ENCODE assay signal across 8 mouse cellular contexts in the genomic region with DNA sequence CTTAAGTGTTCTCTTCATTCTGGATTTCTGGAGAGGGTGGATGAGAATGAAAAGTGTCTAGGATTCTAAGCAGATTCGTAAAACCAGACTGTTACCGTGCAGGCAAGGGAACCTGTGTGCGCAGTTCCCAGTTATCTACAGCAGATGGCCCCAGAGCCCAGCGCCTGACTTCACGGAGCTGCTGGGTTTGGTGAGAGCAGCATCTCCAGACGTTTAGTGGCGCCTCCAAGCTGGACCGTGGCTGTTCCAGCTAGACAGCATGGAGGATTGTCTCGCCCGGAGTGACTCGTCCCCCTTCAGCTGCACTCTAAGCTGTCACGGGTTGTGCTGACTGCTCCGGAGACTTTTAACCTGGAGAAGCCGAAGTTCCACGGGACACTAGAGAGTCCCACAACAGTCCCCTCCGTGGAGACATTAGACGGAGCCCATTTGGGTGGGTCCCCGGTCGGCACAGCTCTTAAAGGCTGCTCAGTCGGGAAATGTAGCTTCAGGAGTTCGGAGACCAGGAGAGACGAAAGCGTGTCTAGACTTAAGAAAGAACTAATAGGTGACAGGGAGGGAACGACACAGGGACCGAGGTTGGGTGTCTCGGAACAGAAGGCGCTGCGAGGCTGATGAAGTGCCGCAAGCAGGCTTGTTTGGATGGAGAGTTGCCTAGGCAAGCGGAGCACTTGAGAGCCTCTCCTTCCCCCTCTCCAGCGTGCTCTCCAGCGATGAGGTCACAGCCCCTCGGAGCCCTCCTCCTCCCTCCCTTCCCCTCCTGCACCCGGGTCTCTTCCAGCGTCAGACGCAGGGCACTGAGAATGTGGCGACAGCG. TPM values are rescaled to one million over a fixed set of nuclear protein-coding genes. Genes with fewer than 3 reads are reported as not detected.
DNase-seq lines count a peak whose midpoint lies in the region; ATAC-seq and TF ChIP-seq lines count a peak whose summit lies in the region.

No protein-coding gene starts in this region.

- TF ChIP-seq EP300 in liver, postnatal 0 days (IDR thresholded peaks at IDR 0.05; ENCODE audit: low read depth), result no peak

- peaks cover 32% of the 10 kb centered on the region for H3K27me3 ChIP-seq in G1E (ENCODE audit: insufficient read depth, low read length)
- peaks cover 10% of the 10 kb centered on the region; the same call in 1 of the 2 replicates for H3K27me3 ChIP-seq in forebrain, embryonic 15.5 days
- peaks cover 13% of the 10 kb centered on the region for H3K27me3 ChIP-seq in liver, postnatal 0 days (ENCODE audit: insufficient read depth, low read length)
- peaks cover 18% of the 10 kb centered on the region for H3K27me3 ChIP-seq in neural tube, embryonic 14.5 days (ENCODE audit: control insufficient read depth, insufficient read depth, low read length)

- TF ChIP-seq CTCF in G1E (IDR thresholded peaks at IDR 0.05; ENCODE audit: low read depth, low read length), result 0 out of 2 replicates have a peak, but pooled peaks have one; percentile 11
- TF ChIP-seq CTCF in liver, postnatal 0 days (IDR thresholded peaks at IDR 0.05; ENCODE audit: low read depth), result peak; percentile 84

- H3K4me1 ChIP-seq in G1E (ENCODE audit: insufficient read depth, low read depth, low read length), result 0 out of 2 replicates have a peak, but pooled peaks cover 4% of the 10 kb centered on the region
- peaks cover 5% of the 10 kb centered on the region for H3K4me1 ChIP-seq in forebrain, embryonic 15.5 days
- 0 out of 2 replicates have a peak, but pooled peaks cover 5% of the 10 kb centered on the region for H3K4me1 ChIP-seq in liver, postnatal 0 days (ENCODE audit: insufficient read depth)
- peaks cover 5% of the 10 kb centered on the region; the same call in 1 of the 2 replicates for H3K4me1 ChIP-seq in neural tube, embryonic 14.5 days (ENCODE audit: control insufficient read depth, insufficient read depth, low read length)

- WGBS in forebrain, embryonic 15.5 days, result under 1% methylated on average over 38 of the region's 38 CpGs
- under 1% methylated on average over 38 of the region's 38 CpGs for WGBS in liver, postnatal 0 days (ENCODE audit: insufficient replicate concordance)
- under 1% methylated on average over 38 of the region's 38 CpGs for WGBS in neural tube, embryonic 14.5 days

- no peaks in the 10 kb centered on the region for H3K9me3 ChIP-seq in G1E (replicated peaks)
- H3K9me3 ChIP-seq in forebrain, embryonic 15.5 days, result no peaks in the 10 kb centered on the region
- no peaks in the 10 kb centered on the region for H3K9me3 ChIP-seq in liver, postnatal 0 days (ENCODE audit: low read length)
- H3K9me3 ChIP-seq in neural tube, embryonic 14.5 days (ENCODE audit: control insufficient read depth, low read length), result no peaks in the 10 kb centered on the region

- no peak for DNase-seq in G1E (ENCODE audit: low spot score)
- DNase-seq in cerebellum, adult 11-12 months, result peak; percentile 34
- peak; percentile 47 to 63 for DNase-seq in heart, postnatal 36 days
- peak; percentile 66 to 87 for DNase-seq in layer of hippocampus, adult 18-20 months (ENCODE audit: low spot score in 2 of 2)
- DNase-seq in liver, postnatal 0 days, result peak; percentile 64
- peak; percentile 44 for DNase-seq in thymus, postnatal 14 days

- peak overlapping the region; percentile 87 for H3K4me2 ChIP-seq in forebrain, embryonic 15.5 days (replicated peaks)
- H3K4me2 ChIP-seq in liver, postnatal 0 days (ENCODE audit: low read depth, low read length), result peak overlapping the region; percentile 69
- peak overlapping the region; percentile 76 for H3K4me2 ChIP-seq in neural tube, embryonic 14.5 days (ENCODE audit: low read depth, low read length)

- ATAC-seq in G1E (ENCODE audit: extremely low read depth, insufficient number of reproducible peaks, low FRiP score, poor library complexity, severe bottlenecking), result 0 out of 2 replicates have a peak, but pooled peaks have one; percentile 45
- ATAC-seq in forebrain, embryonic 15.5 days (replicated peaks), result peak; percentile 95
- peak; percentile 75 for ATAC-seq in liver, postnatal 0 days
- peak; percentile 97 for ATAC-seq in neural tube, embryonic 14.5 days (ENCODE audit: low read depth)

- H3K27ac ChIP-seq in forebrain, embryonic 15.5 days (replicated peaks), result no peak overlapping the region
- H3K27ac ChIP-seq in liver, postnatal 0 days (ENCODE audit: low read depth), result no peak overlapping the region
- H3K27ac ChIP-seq in neural tube, embryonic 14.5 days (ENCODE audit: low read depth, low read length), result no peak overlapping the region

- H3K4me3 ChIP-seq in G1E (ENCODE audit: low read depth, low read length), result no peak overlapping the region
- H3K4me3 ChIP-seq in forebrain, embryonic 15.5 days, result peak overlapping the region; percentile 50
- peak overlapping the region; percentile 36 for H3K4me3 ChIP-seq in liver, postnatal 0 days (ENCODE audit: low read depth, low read length)
- peak overlapping the region; percentile 35 for H3K4me3 ChIP-seq in neural tube, embryonic 14.5 days (ENCODE audit: low read depth, low read length)

- intact Hi-C loops in heart, postnatal 36 days (cut with DNase I), result loop anchor here (1.0 kb wide), 1 partner anchor 399 kb away; no protein-coding TSS in a partner anchor

- H3K9ac ChIP-seq in forebrain, embryonic 15.5 days (replicated peaks), result peak overlapping the region; percentile 45
- peak overlapping the region; percentile 26 for H3K9ac ChIP-seq in liver, postnatal 0 days (replicated peaks)
- H3K9ac ChIP-seq in neural tube, embryonic 14.5 days (replicated peaks; ENCODE audit: low read depth, low read length), result peak overlapping the region; percentile 46; the same call in 1 of the 2 replicates

- H3K36me3 ChIP-seq in G1E (replicated peaks), result no peaks in the 10 kb centered on the region
- no peaks in the 10 kb centered on the region for H3K36me3 ChIP-seq in forebrain, embryonic 15.5 days
- H3K36me3 ChIP-seq in liver, postnatal 0 days (replicated peaks; ENCODE audit: insufficient read depth, low read length), result no peaks in the 10 kb centered on the region
- no peaks in the 10 kb centered on the region for H3K36me3 ChIP-seq in neural tube, embryonic 14.5 days (ENCODE audit: control insufficient read depth, insufficient read depth, low read length)

RNA-seq across cellular contexts. Expression of a gene that starts 16.1 kb away (rescaled TPM):
- not detected in 2 replicates for total RNA-seq in G1E (2014; fragmentation: Nextera tagmentation)
- total RNA-seq in G1E (2017), result 0.35 and 0.49 TPM in 2 replicates
- not detected in 2 replicates for polyA plus RNA-seq in G1E (2012)
- polyA plus RNA-seq in forebrain, embryonic 15.5 days (2015; fragmentation: Nextera tagmentation; extraction: Ambion mirVana), result 1.1 and 1.6 TPM in 2 replicates
- under 1 TPM in 1 of 2 experiments, not detected in 1; 0.33 TPM for total RNA-seq in heart, postnatal 36 days (2021)
- total RNA-seq in layer of hippocampus, adult 18-20 months (2021), result under 1 TPM; 0.27 to 0.36 TPM
- 0.02 and 0.07 TPM in 2 replicates for polyA plus RNA-seq in liver, postnatal 0 days (2015; fragmentation: Nextera tagmentation; extraction: Ambion mirVana)
- polyA plus RNA-seq in neural tube, embryonic 14.5 days (2014; fragmentation: Nextera tagmentation; extraction: Ambion mirVana), result 0.59 and 0.91 TPM in 2 replicates

RNA-seq across cellular contexts. Expression of a gene that starts 16.2 kb away (rescaled TPM):
- total RNA-seq in G1E (2014; fragmentation: Nextera tagmentation) (99.2 and 109 TPM in 2 replicates), G1E (2017) (46.4 and 47.7 TPM in 2 replicates)
- polyA plus RNA-seq in G1E (2012), result 8.5 and 8.9 TPM in 2 replicates
- polyA plus RNA-seq in forebrain, embryonic 15.5 days (2015; fragmentation: Nextera tagmentation; extraction: Ambion mirVana), result 6.3 and 7.1 TPM in 2 replicates
- total RNA-seq in heart, postnatal 36 days (2021), result 10 to 100 TPM; 10.3 to 10.9 TPM
- total RNA-seq in layer of hippocampus, adult 18-20 months (2021), result 1 to 10 TPM; 6.1 to 6.3 TPM
- polyA plus RNA-seq in liver, postnatal 0 days (2015; fragmentation: Nextera tagmentation; extraction: Ambion mirVana), result 3.1 and 3.7 TPM in 2 replicates
- polyA plus RNA-seq in neural tube, embryonic 14.5 days (2014; fragmentation: Nextera tagmentation; extraction: Ambion mirVana), result 3.6 and 4.0 TPM in 2 replicates

Comparison
In these comparisons a context has a peak if more than half of its experiments do, and no peak if none do; other contexts are left out.
1. ATAC-seq: peak in every context shown above with its lines; median percentile 97 in neural tube, embryonic 14.5 days; 95 in forebrain, embryonic 15.5 days; 75 in liver, postnatal 0 days; 45 in G1E.